Mouse (Mus musculus): ENCODE results near the gene Cdkn2c.

Gene Cdkn2c

GRCm38 (mm10) chr4:109657021-109657850, 9.8 kb downstream of the Cdkn2c start:
- peak; percentile 42 for DNase-seq (ENCODE audit: low read depth, low spot score)

- no peak for DNase-seq (ENCODE audit: low read depth, low spot score)
These were observed 10.7 kb downstream of the Cdkn2c start for GRCm38 (mm10) chr4:109656301-109656700.

GRCm38 (mm10) chr4:109655738-109656137, 11.3 kb downstream of the Cdkn2c start:
- DNase-seq (ENCODE audit: low read depth, low spot score), result no peak

- no peak for DNase-seq (ENCODE audit: low read depth, low spot score)
These were observed 12.3 kb downstream of the Cdkn2c start for GRCm38 (mm10) chr4:109654701-109655100.

GRCm38 (mm10) chr4:109653251-109653650, 13.7 kb downstream of the Cdkn2c start:
- DNase-seq (ENCODE audit: low read depth, low spot score), result no peak

GRCm38 (mm10) chr4:109649331-109649730, 17.7 kb downstream of the Cdkn2c start:
- DNase-seq (ENCODE audit: low read depth, low spot score), result no peak

- no peak for DNase-seq (ENCODE audit: low read depth, low spot score)
These were observed 19.7 kb downstream of the Cdkn2c start for GRCm38 (mm10) chr4:109647281-109647680.

- DNase-seq (ENCODE audit: low read depth, low spot score), result no peak
These were observed 25.5 kb downstream of the Cdkn2c start for GRCm38 (mm10) chr4:109641451-109641850.

- DNase-seq (ENCODE audit: low read depth, low spot score), result no peak
These were observed 26.8 kb downstream of the Cdkn2c start for GRCm38 (mm10) chr4:109640141-109640540.

GRCm38 (mm10) chr4:109639356-109639755, 27.6 kb downstream of the Cdkn2c start:
- no peak for DNase-seq (ENCODE audit: low read depth, low spot score)

- peak; percentile 29 for DNase-seq (ENCODE audit: low read depth, low spot score)
These were observed 32.0 kb downstream of the Cdkn2c start for GRCm38 (mm10) chr4:109634971-109635370.

- DNase-seq (ENCODE audit: low read depth, low spot score), result no peak
These were observed 36.0 kb downstream of the Cdkn2c start for GRCm38 (mm10) chr4:109631029-109631428.

GRCm38 (mm10) chr4:109630215-109630614, 36.8 kb downstream of the Cdkn2c start:
- no peak for DNase-seq (ENCODE audit: low read depth, low spot score)

GRCm38 (mm10) chr4:109612596-109612995, 54.4 kb downstream of the Cdkn2c start:
- DNase-seq (ENCODE audit: low read depth, low spot score), result no peak
